Mouse (Mus musculus) mouse trophoblast stem cell (cell line): ENCODE data around the gene Vmn1r70.

Experiments used
- in situ Hi-C, 2 experiments: fragments of 300-500 bp; cut with MseI, MboI; formaldehyde crosslinking; loops; 2 replicates in 1 of 2; 3 replicates in 1 of 2; pipeline ENCODE4 v1.15.1; 2025

The Vmn1r70 gene

GRCm38 (mm10) chr7:10631232-10631631 lies at the start of gene Vmn1r70:
TSS of gene Vmn1r70 (plus strand) at chr7:10631532.
- in situ Hi-C loops = no loop called here

GRCm38 (mm10) chr7:10613559-10613958 lies 17.8 kb upstream of the Vmn1r70 start, which contains the start of gene Vmn1r69:
TSS of gene Vmn1r69 (minus strand) at chr7:10613659.
- in situ Hi-C loops = no loop called here
